Mouse (Mus musculus) kidney, adult 2 months (tissue): Measurements from ENCODE around the gene Ptpdc1. TPM values are rescaled to one million over a fixed set of nuclear protein-coding genes. Genes with fewer than 3 reads are reported as not detected.

Experiments
- DNase-seq: peaks from one replicate; pipeline ENCODE4 v3.0.0; 2021
- H3K27ac ChIP-seq: fragments of 200-500 bp; 2 replicates; pipeline ENCODE4 v1.5.1; 2012; ENCODE audit warnings: low read depth, low read length, control low read depth, inconsistent platforms; ENCODE audit not compliant: insufficient read depth
- H3K27me3 ChIP-seq: fragments of 200-500 bp; replicated peaks from 2 replicates; pipeline ENCODE4 v1.6.1; 2012; ENCODE audit warnings: mild to moderate bottlenecking, moderate library complexity, low read length, inconsistent platforms; ENCODE audit not compliant: control insufficient read depth, insufficient read depth
- H3K36me3 ChIP-seq: fragments of 200-500 bp; 2 replicates; pipeline ENCODE4 v1.6.1; 2012; ENCODE audit warnings: mild to moderate bottlenecking, moderate library complexity, low read length, inconsistent platforms; ENCODE audit not compliant: control insufficient read depth, insufficient read depth
- H3K4me1 ChIP-seq: fragments of 200-500 bp; 2 replicates; pipeline ENCODE4 v1.6.1; 2011; ENCODE audit warnings: low read length; ENCODE audit not compliant: control insufficient read depth, insufficient read depth
- H3K4me3 ChIP-seq: fragments of 200-500 bp; 2 replicates; pipeline ENCODE4 v1.5.1; 2011; ENCODE audit warnings: mild to moderate bottlenecking, low read depth, low read length, control low read depth; ENCODE audit not compliant: insufficient read depth
- CTCF ChIP-seq: fragments of 200-500 bp; conservative IDR thresholded peaks from 2 replicates; pipeline ENCODE4 v1.5.1; 2011; ENCODE audit warnings: low read depth, mild to moderate bottlenecking, control low read depth, low read length, moderate library complexity, mixed read lengths; ENCODE audit not compliant: insufficient read depth, insufficient read length
- POLR2A ChIP-seq: fragments of 200-500 bp; IDR thresholded peaks from one replicate; pipeline ENCODE4 v1.6.1; 2011; ENCODE audit warnings: low read depth, low read length, control low read depth
- WGBS: fragments of 180-500 bp; shearing (Covaris S2); methylation state at CpG from one replicate; pipeline ENCODE4 v1.1.7; 2018; 5-methylcytosine and 5-hydroxymethylcytosine counted together
- polyA plus RNA-seq: library from polyadenylated mRNA; depleted of rRNA; stranded (reverse); fragments of >200 nt; gene quantifications from 2 replicates; pipeline ENCODE4 v1.2.3, GENCODE M21; 2012; rRNA removed

Gene Ptpdc1
- polyA plus RNA-seq, 1 experiment = 8.5 TPM

GRCm38 (mm10) chr13:48531448-48531847, 94.0 kb downstream of the Ptpdc1 start:
- TF ChIP-seq CTCF (no peak), POLR2A (no peak)
- H3K4me1 ChIP-seq = no peaks in the 10 kb centered on the region
- no peaks in the 10 kb centered on the region for H3K27me3 ChIP-seq
- 75% methylated on average over 2 of the region's 2 CpGs for WGBS
- DNase-seq = no peak
- no peak overlapping the region for H3K4me3 ChIP-seq
- H3K27ac ChIP-seq = no peak overlapping the region
- peaks cover 2% of the 10 kb centered on the region; the same call in 1 of the 2 replicates for H3K36me3 ChIP-seq

DNA sequence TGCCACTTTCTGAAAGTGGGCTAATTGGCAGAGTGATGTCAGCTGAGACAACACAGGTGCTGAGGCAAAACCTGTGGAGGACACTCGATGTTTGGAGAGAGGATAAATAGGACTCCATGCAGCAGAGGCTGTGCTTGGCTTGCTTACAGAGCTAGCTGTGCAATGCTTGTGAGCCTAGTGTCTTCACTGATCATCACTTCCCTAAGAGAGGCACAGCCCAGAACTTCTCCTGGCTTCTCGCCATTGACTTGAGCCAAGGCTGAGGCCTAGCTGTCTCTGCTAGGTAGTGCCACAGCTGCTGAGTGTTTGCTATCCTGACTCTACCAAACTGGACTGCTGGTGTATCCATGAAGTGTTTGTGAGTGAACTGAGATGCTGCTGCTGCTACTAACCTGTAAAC, 94.8 kb downstream of the Ptpdc1 start:
- no peaks in the 10 kb centered on the region for H3K4me1 ChIP-seq
- 62% methylated on average over 2 of the region's 2 CpGs for WGBS
- DNase-seq = peak; percentile 65
- H3K36me3 ChIP-seq = no peaks in the 10 kb centered on the region
- TF ChIP-seq POLR2A (no peak), CTCF (no peak)
- no peaks in the 10 kb centered on the region for H3K27me3 ChIP-seq
- H3K4me3 ChIP-seq = no peak overlapping the region
- H3K27ac ChIP-seq = no peak overlapping the region

DNA sequence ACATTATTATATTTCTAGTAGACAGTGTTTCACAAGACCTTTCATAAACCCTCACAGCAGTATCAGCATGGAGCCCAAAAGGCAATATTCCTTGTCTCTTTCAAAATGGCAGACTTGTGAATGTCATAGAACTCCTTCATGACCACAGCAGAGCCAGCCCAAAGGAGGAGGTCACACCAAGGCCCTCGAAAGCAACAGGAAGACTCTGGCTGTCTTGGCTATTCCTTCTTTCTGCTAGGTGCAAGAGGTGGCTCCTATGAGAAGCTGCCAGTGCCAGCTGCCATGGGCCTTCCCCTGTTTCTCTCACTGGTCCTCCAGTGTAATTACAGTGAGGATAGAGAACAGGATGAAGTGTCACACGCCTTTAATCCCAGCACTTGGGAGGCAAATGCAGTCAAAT, 96.4 kb downstream of the Ptpdc1 start:
- Histone ChIP-seq H3K4me3 (no peak overlapping the region), H3K27me3 (no peaks in the 10 kb centered on the region), H3K4me1 (peaks cover 5% of the 10 kb centered on the region; the same call in 1 of the 2 replicates), H3K27ac (no peak overlapping the region), H3K36me3 (no peaks in the 10 kb centered on the region)
- no peak for DNase-seq
- 45% methylated on average over 2 of the region's 2 CpGs for WGBS
- no peak for TF ChIP-seq CTCF
- TF ChIP-seq POLR2A = no peak

- 55% methylated on average over 15 of the region's 15 CpGs for WGBS
- no peak overlapping the region for H3K27ac ChIP-seq
- TF ChIP-seq CTCF (peak; percentile 89), POLR2A (no peak)
- no peaks in the 10 kb centered on the region for H3K36me3 ChIP-seq
- no peak overlapping the region for H3K4me3 ChIP-seq
- no peaks in the 10 kb centered on the region for H3K27me3 ChIP-seq
- peaks cover 5% of the 10 kb centered on the region; the same call in 1 of the 2 replicates for H3K4me1 ChIP-seq
- peak; percentile 86 for DNase-seq
These were observed 97.2 kb downstream of the Ptpdc1 start for GRCm38 (mm10) chr13:48528123-48528871.

Other genes with a start within 250 kb of the Ptpdc1 start
- 5.3 and 5.9 TPM in 2 replicates for gene Zfp169, start 112.2 kb downstream of the Ptpdc1 start, polyA plus RNA-seq
- not detected in 2 replicates for gene A830005F24Rik, start 112.1 kb downstream of the Ptpdc1 start, polyA plus RNA-seq
- not detected in 2 replicates for gene Barx1, start 37.3 kb upstream of the Ptpdc1 start, polyA plus RNA-seq
- 12.2 and 15.2 TPM in 2 replicates for gene Phf2, start 245.5 kb upstream of the Ptpdc1 start, polyA plus RNA-seq